Mouse (Mus musculus): Measurements from ENCODE around the gene Gm2916. TPM values are rescaled to one million over a fixed set of nuclear protein-coding genes. Genes with fewer than 3 reads are reported as not detected.
"Not testable (repeated sequence)": the region's sequence is repeated elsewhere in the genome, so short reads cannot be mapped to it uniquely, and the experiment has no call there.

The Gm2916 gene
- polyA plus RNA-seq (2015; fragmentation: Nextera tagmentation; extraction: Ambion mirVana), result not detected in 2 replicates

DNA sequence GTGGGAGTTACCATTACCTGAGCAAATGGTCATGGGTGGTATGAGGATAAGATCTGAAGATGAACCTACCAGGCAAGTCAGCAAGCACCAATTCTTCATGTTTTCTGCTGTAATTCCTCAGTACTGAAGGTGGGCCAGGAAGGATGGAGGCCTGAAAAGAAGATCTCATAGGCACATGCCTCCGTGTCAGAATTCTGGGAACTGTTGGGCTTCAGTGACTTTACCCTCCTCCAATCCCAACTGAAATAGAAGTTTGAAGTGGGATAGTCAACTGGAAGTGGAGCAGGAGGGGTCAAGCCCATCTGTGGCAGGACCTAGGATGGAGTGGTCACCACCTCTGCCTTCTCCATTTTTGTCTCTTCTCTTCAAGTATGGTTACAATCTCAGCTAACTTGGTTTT is at the start of gene Gm2916:
TSS of gene Gm2916 (plus strand) at position 301 of the 400 bp plus-strand sequence.
- not testable (repeated sequence) for H3K4me3 ChIP-seq (ENCODE audit: low read depth, low read length); H3K36me3 ChIP-seq (ENCODE audit: control insufficient read depth, insufficient read depth); H3K9ac ChIP-seq (ENCODE audit: low read depth, low read length); H3K27me3 ChIP-seq (ENCODE audit: control insufficient read depth, insufficient read depth, low read depth, low read length); ATAC-seq (ENCODE audit: low read depth); H3K4me1 ChIP-seq (ENCODE audit: control insufficient read depth, low read depth, low read length); H3K27ac ChIP-seq (ENCODE audit: low read length); H3K4me2 ChIP-seq (ENCODE audit: low read depth, low read length); H3K9me3 ChIP-seq (replicated peaks; ENCODE audit: control insufficient read depth, low read length)
- no CpG with 5 or more reads among the region's 1 CpGs for WGBS (ENCODE audit: insufficient replicate concordance)

- not testable (repeated sequence) for H3K4me1 ChIP-seq (ENCODE audit: control insufficient read depth, low read depth, low read length); H3K27ac ChIP-seq (ENCODE audit: low read length); H3K27me3 ChIP-seq (ENCODE audit: control insufficient read depth, insufficient read depth, low read depth, low read length); ATAC-seq (ENCODE audit: low read depth); H3K36me3 ChIP-seq (ENCODE audit: control insufficient read depth, insufficient read depth); H3K4me3 ChIP-seq (ENCODE audit: low read depth, low read length); H3K9ac ChIP-seq (ENCODE audit: low read depth, low read length); H3K4me2 ChIP-seq (ENCODE audit: low read depth, low read length); H3K9me3 ChIP-seq (replicated peaks; ENCODE audit: control insufficient read depth, low read length)
- no CpG with 5 or more reads among the region's 2 CpGs for WGBS (ENCODE audit: insufficient replicate concordance)
Measured at GRCm38 (mm10) chr14:3845945-3846344, 38.0 kb upstream of the Gm2916 start, which contains the start of gene Gm3033. Gm3033 (plus strand) TSS chr14:3846245.

DNA sequence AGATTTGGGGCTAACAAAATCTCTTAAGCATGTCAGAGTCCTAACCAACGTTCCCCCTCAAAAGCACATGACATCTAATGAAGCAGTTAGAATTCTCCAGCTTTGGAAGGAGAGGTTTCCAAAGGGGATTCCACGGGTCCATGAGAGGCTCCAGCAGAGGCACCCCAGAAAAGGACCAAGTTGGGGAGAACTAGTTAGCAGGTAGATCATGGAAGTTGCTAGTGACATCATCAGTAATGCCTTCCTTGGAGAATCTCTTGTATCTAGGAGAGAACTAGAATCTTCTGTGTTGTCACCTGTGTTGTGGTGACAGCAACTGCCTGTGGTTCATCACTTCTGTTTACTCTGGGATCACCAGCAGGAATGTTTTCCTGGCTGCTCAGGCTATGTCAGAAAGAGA is 47.5 kb downstream of the Gm2916 start, which contains the start of gene Gm3029:
TSS of gene Gm3029 (plus strand) at position 301 of the 400 bp plus-strand sequence.
- H3K4me2 ChIP-seq (ENCODE audit: low read depth, low read length); H3K9me3 ChIP-seq (replicated peaks; ENCODE audit: control insufficient read depth, low read length); H3K27ac ChIP-seq (ENCODE audit: low read length); H3K36me3 ChIP-seq (ENCODE audit: control insufficient read depth, insufficient read depth); H3K9ac ChIP-seq (ENCODE audit: low read depth, low read length); ATAC-seq (ENCODE audit: low read depth); H3K4me3 ChIP-seq (ENCODE audit: low read depth, low read length); H3K27me3 ChIP-seq (ENCODE audit: control insufficient read depth, insufficient read depth, low read depth, low read length); H3K4me1 ChIP-seq (ENCODE audit: control insufficient read depth, low read depth, low read length): not testable (repeated sequence)
- 57% methylated on average over 1 of the region's 2 CpGs for WGBS (ENCODE audit: insufficient replicate concordance)

- not testable (repeated sequence) for H3K9me3 ChIP-seq (replicated peaks; ENCODE audit: control insufficient read depth, low read length); H3K4me3 ChIP-seq (ENCODE audit: low read depth, low read length); ATAC-seq (ENCODE audit: low read depth); H3K9ac ChIP-seq (ENCODE audit: low read depth, low read length); H3K4me2 ChIP-seq (ENCODE audit: low read depth, low read length); H3K36me3 ChIP-seq (ENCODE audit: control insufficient read depth, insufficient read depth); H3K27ac ChIP-seq (ENCODE audit: low read length); H3K27me3 ChIP-seq (ENCODE audit: control insufficient read depth, insufficient read depth, low read depth, low read length); H3K4me1 ChIP-seq (ENCODE audit: control insufficient read depth, low read depth, low read length)
- no CpG with 5 or more reads among the region's 2 CpGs for WGBS (ENCODE audit: insufficient replicate concordance)
Measured at GRCm38 (mm10) chr14:3963247-3963646, 79.3 kb downstream of the Gm2916 start, which contains the start of gene Gm3095. Gm3095 (plus strand) TSS chr14:3963547.

Other genes starting within 250 kb of the Gm2916 start
- gene Gm3012, start 249.7 kb upstream of the Gm2916 start, polyA plus RNA-seq (2015; fragmentation: Nextera tagmentation; extraction: Ambion mirVana), result not detected in 2 replicates
- not detected in 2 replicates for gene Gm3020, start 232.1 kb upstream of the Gm2916 start, polyA plus RNA-seq (2015; fragmentation: Nextera tagmentation; extraction: Ambion mirVana)
- gene Gm3043, start 195.4 kb upstream of the Gm2916 start, polyA plus RNA-seq (2015; fragmentation: Nextera tagmentation; extraction: Ambion mirVana), result not detected in 2 replicates
- gene Gm3002, start 74.1 kb upstream of the Gm2916 start, polyA plus RNA-seq (2015; fragmentation: Nextera tagmentation; extraction: Ambion mirVana), result not detected in 2 replicates
- gene Gm3033, start 37.9 kb upstream of the Gm2916 start, polyA plus RNA-seq (2015; fragmentation: Nextera tagmentation; extraction: Ambion mirVana), result not detected in 2 replicates
- gene Gm3029, start 47.6 kb downstream of the Gm2916 start, polyA plus RNA-seq (2015; fragmentation: Nextera tagmentation; extraction: Ambion mirVana), result not detected in 2 replicates
- not detected in 2 replicates for gene Gm3095, start 79.4 kb downstream of the Gm2916 start, polyA plus RNA-seq (2015; fragmentation: Nextera tagmentation; extraction: Ambion mirVana)
- gene Gm3099, start 114.2 kb downstream of the Gm2916 start, polyA plus RNA-seq (2015; fragmentation: Nextera tagmentation; extraction: Ambion mirVana), result not detected in 2 replicates
- not detected in 2 replicates for gene Gm5796, start 139.8 kb downstream of the Gm2916 start, polyA plus RNA-seq (2015; fragmentation: Nextera tagmentation; extraction: Ambion mirVana)
- not detected in 2 replicates for gene Gm3115, start 199.9 kb downstream of the Gm2916 start, polyA plus RNA-seq (2015; fragmentation: Nextera tagmentation; extraction: Ambion mirVana)
- gene Gm8108, start 226.4 kb downstream of the Gm2916 start, polyA plus RNA-seq (2015; fragmentation: Nextera tagmentation; extraction: Ambion mirVana), result 0.06 TPM in 1 of 2 replicates, not detected in the other